Mouse (Mus musculus) hindlimb bud, embryonic 11.5 days (tissue): Measurements from ENCODE around the gene Polr2l.
"Not testable (repeated sequence)": the region's sequence is repeated elsewhere in the genome, so short reads cannot be mapped to it uniquely, and the experiment has no call there.

Experiments
- DNase-seq: peaks from one replicate; pipeline ENCODE4 v3.0.0-alpha.2; 2012; ENCODE audit warnings: low read depth, low spot score; ENCODE audit errors: extremely low spot score

Gene Polr2l

GRCm38 (mm10) chr7:141454967-141455551 lies 19.9 kb downstream of the Polr2l start, which contains the start of gene Pnpla2:
Pnpla2 (plus strand) TSS chr7:141455198.
- DNase-seq, result no peak

GRCm38 (mm10) chr7:141453636-141454035 lies 21.3 kb downstream of the Polr2l start:
- DNase-seq, result no peak

- no peak for DNase-seq
These were observed 23.0 kb downstream of the Polr2l start for GRCm38 (mm10) chr7:141451928-141452327.

- DNase-seq, result no peak
These were observed 27.6 kb downstream of the Polr2l start, which contains the start of gene Rplp2 for GRCm38 (mm10) chr7:141447110-141447991. Rplp2 (plus strand) TSS chr7:141447370.

GRCm38 (mm10) chr7:141446374-141446773 lies 28.6 kb downstream of the Polr2l start:
- DNase-seq, result not testable (repeated sequence)

- DNase-seq, result no peak
These were observed 31.1 kb downstream of the Polr2l start, which contains the start of gene Pidd1 for GRCm38 (mm10) chr7:141443828-141444237. Pidd1 (minus strand) TSS chr7:141444025.

- DNase-seq, result no peak
These were observed 31.7 kb downstream of the Polr2l start for GRCm38 (mm10) chr7:141443081-141443821.

GRCm38 (mm10) chr7:141442199-141442598 lies 32.7 kb downstream of the Polr2l start:
- DNase-seq, result no peak

- DNase-seq, result no peak
These were observed 33.5 kb downstream of the Polr2l start for GRCm38 (mm10) chr7:141441460-141441859.

- DNase-seq, result no peak
These were observed 34.3 kb downstream of the Polr2l start for GRCm38 (mm10) chr7:141440613-141441012.

- DNase-seq, result no peak
These were observed 35.1 kb downstream of the Polr2l start for GRCm38 (mm10) chr7:141439811-141440210.

GRCm38 (mm10) chr7:141439140-141439679 lies 35.7 kb downstream of the Polr2l start:
- no peak for DNase-seq

GRCm38 (mm10) chr7:141438201-141438968 lies 36.5 kb downstream of the Polr2l start:
- DNase-seq, result no peak

GRCm38 (mm10) chr7:141437178-141438120 lies 37.5 kb downstream of the Polr2l start, which contains the start of gene Slc25a22:
Slc25a22 (minus strand) TSS chr7:141437892.
- no peak for DNase-seq

GRCm38 (mm10) chr7:141436523-141436892 lies 38.4 kb downstream of the Polr2l start:
- no peak for DNase-seq

GRCm38 (mm10) chr7:141435856-141436522 lies 38.9 kb downstream of the Polr2l start:
- no peak for DNase-seq

- no peak for DNase-seq
These were observed 39.6 kb downstream of the Polr2l start for GRCm38 (mm10) chr7:141435129-141435855.

- DNase-seq, result no peak
These were observed 40.5 kb downstream of the Polr2l start for GRCm38 (mm10) chr7:141434464-141434863.
